Mouse (Mus musculus) midbrain, embryonic 11.5 days (tissue): Measurements from ENCODE around the gene Gh. TPM values are rescaled to one million over a fixed set of nuclear protein-coding genes. Genes with fewer than 3 reads are reported as not detected.

ENCODE experiments used
- ATAC-seq: fragments of 200-750 bp; cut with Nextera tagmentation; 2 replicates; pipeline ENCODE4 v1.8.0; 2017; ENCODE audit warnings: moderate TSS enrichment, moderate library complexity; ENCODE audit not compliant: low FRiP score
- DNase-seq: peaks from one replicate; pipeline ENCODE4 v3.0.0; 2015; ENCODE audit warnings: low spot score; ENCODE audit errors: missing footprints
- H3K27ac ChIP-seq: fragments of 300-500 bp; sonication (generic); 2 replicates; pipeline ENCODE4 v1.5.1; 2014; ENCODE audit warnings: low read depth, low read length
- H3K27me3 ChIP-seq: fragments of 300-500 bp; sonication (generic); 2 replicates; pipeline ENCODE4 v1.6.1; 2014; ENCODE audit warnings: mild to moderate bottlenecking, low read length, moderate library complexity, mixed read lengths; ENCODE audit not compliant: control insufficient read depth, insufficient read depth
- H3K36me3 ChIP-seq: fragments of 300-500 bp; sonication (generic); 2 replicates; pipeline ENCODE4 v1.6.1; 2014; ENCODE audit warnings: mild to moderate bottlenecking, low read length, moderate library complexity, mixed read lengths; ENCODE audit not compliant: control insufficient read depth, insufficient read depth
- H3K4me1 ChIP-seq: fragments of 300-500 bp; sonication (generic); 2 replicates; pipeline ENCODE4 v1.6.1; 2014; ENCODE audit warnings: low read length; ENCODE audit not compliant: control insufficient read depth, insufficient read depth
- H3K4me2 ChIP-seq: fragments of 300-500 bp; sonication (generic); 2 replicates; pipeline ENCODE4 v1.6.1; 2014; ENCODE audit warnings: mild to moderate bottlenecking, moderate library complexity
- H3K4me3 ChIP-seq: fragments of 300-500 bp; sonication (generic); 2 replicates; pipeline ENCODE4 v1.5.1; 2014; ENCODE audit warnings: low read depth, low read length
- H3K9ac ChIP-seq: fragments of 300-500 bp; sonication (generic); 2 replicates; pipeline ENCODE4 v1.6.1; 2014; ENCODE audit warnings: low read length
- H3K9me3 ChIP-seq: fragments of 300-500 bp; sonication (generic); 2 replicates; pipeline ENCODE4 v1.6.1; 2016; ENCODE audit warnings: low read length; ENCODE audit not compliant: control insufficient read depth
- WGBS: fragments of 180-500 bp; shearing (Covaris S2); extraction: QIAGEN DNeasy Blood & Tissue Kit; methylation state at CpG from one replicate; pipeline ENCODE4 v1.1.7; 2014; 5-methylcytosine and 5-hydroxymethylcytosine counted together
- polyA plus RNA-seq: library from polyadenylated mRNA; unstranded; fragments of >200 nt; fragmentation: Nextera tagmentation; extraction: Ambion mirVana; gene quantifications from 2 replicates; pipeline ENCODE4 v1.2.1, GENCODE M21; 2014

The Gh gene
- polyA plus RNA-seq, 1 experiment from 2014 or later = not detected

- DNase-seq (no peak), ATAC-seq (no peak)
- H3K9ac ChIP-seq = no peak overlapping the region
- H3K4me2 ChIP-seq = no peak overlapping the region
- H3K27me3 ChIP-seq = no peaks in the 10 kb centered on the region
- H3K27ac ChIP-seq = no peak overlapping the region
- WGBS = 83% methylated on average over 7 of the region's 7 CpGs
- no peaks in the 10 kb centered on the region for H3K4me1 ChIP-seq
- no peaks in the 10 kb centered on the region for H3K9me3 ChIP-seq
- H3K4me3 ChIP-seq = no peak overlapping the region
- no peaks in the 10 kb centered on the region for H3K36me3 ChIP-seq
Measured at GRCm38 (mm10) chr11:106317801-106318200, 16.1 kb upstream of the Gh start.

GRCm38 (mm10) chr11:106316416-106316815, 14.8 kb upstream of the Gh start:
- no peak overlapping the region for H3K4me3 ChIP-seq
- 64% methylated on average over 1 of the region's 1 CpGs for WGBS
- DNase-seq (no peak), ATAC-seq (no peak)
- H3K9me3 ChIP-seq = no peaks in the 10 kb centered on the region
- no peaks in the 10 kb centered on the region for H3K4me1 ChIP-seq
- H3K4me2 ChIP-seq = no peak overlapping the region
- no peaks in the 10 kb centered on the region for H3K27me3 ChIP-seq
- H3K27ac ChIP-seq = no peak overlapping the region
- no peak overlapping the region for H3K9ac ChIP-seq
- no peaks in the 10 kb centered on the region for H3K36me3 ChIP-seq

GRCm38 (mm10) chr11:106314333-106314812, 12.7 kb upstream of the Gh start, which contains the start of gene Cd79b:
Gene Cd79b (minus strand): TSS chr11:106314762.
- Histone ChIP-seq H3K9me3 (no peaks in the 10 kb centered on the region), H3K4me3 (no peak within 1 kb of the TSS), H3K27me3 (no peaks in the 10 kb centered on the region), H3K9ac (no peak within 1 kb of the TSS), H3K27ac (no peak within 1 kb of the TSS), H3K4me1 (no peaks in the 10 kb centered on the region), H3K36me3 (no peaks in the 10 kb centered on the region), H3K4me2 (no peak within 1 kb of the TSS)
- no peak for ATAC-seq
- 73% methylated on average over 9 of the region's 9 CpGs for WGBS
- DNase-seq = no peak

GRCm38 (mm10) chr11:106313533-106313932, 11.9 kb upstream of the Gh start:
- WGBS = 79% methylated on average over 5 of the region's 5 CpGs
- Histone ChIP-seq H3K4me3 (no peak overlapping the region), H3K27ac (no peak overlapping the region)

GRCm38 (mm10) chr11:106310123-106310522, 8.5 kb upstream of the Gh start:
- Histone ChIP-seq H3K4me1 (no peaks in the 10 kb centered on the region), H3K27me3 (no peaks in the 10 kb centered on the region), H3K4me2 (no peak overlapping the region), H3K9me3 (no peaks in the 10 kb centered on the region), H3K27ac (no peak overlapping the region), H3K4me3 (no peak overlapping the region), H3K36me3 (no peaks in the 10 kb centered on the region), H3K9ac (no peak overlapping the region)
- WGBS = 68% methylated on average over 5 of the region's 5 CpGs
- DNase-seq (no peak), ATAC-seq (no peak)

More at GRCm38 (mm10) chr11:106313533-106313932, 11.9 kb upstream of the Gh start:
- H3K27me3 ChIP-seq = no peaks in the 10 kb centered on the region
- H3K9ac ChIP-seq = no peak overlapping the region
- H3K4me2 ChIP-seq = no peak overlapping the region
- H3K4me1 ChIP-seq = no peaks in the 10 kb centered on the region
- DNase-seq (peak; percentile 81), ATAC-seq (no peak)
- H3K9me3 ChIP-seq = no peaks in the 10 kb centered on the region
- no peaks in the 10 kb centered on the region for H3K36me3 ChIP-seq

- no peak overlapping the region for H3K9ac ChIP-seq
- ATAC-seq (no peak), DNase-seq (peak; percentile 82)
- no peaks in the 10 kb centered on the region for H3K9me3 ChIP-seq
- no peak overlapping the region for H3K4me3 ChIP-seq
- no peaks in the 10 kb centered on the region for H3K27me3 ChIP-seq
- 84% methylated on average over 11 of the region's 11 CpGs for WGBS
- H3K4me1 ChIP-seq = no peaks in the 10 kb centered on the region
- H3K36me3 ChIP-seq = no peaks in the 10 kb centered on the region
- H3K27ac ChIP-seq = no peak overlapping the region
- no peak overlapping the region for H3K4me2 ChIP-seq
Measured at GRCm38 (mm10) chr11:106308162-106308561, 6.5 kb upstream of the Gh start.

GRCm38 (mm10) chr11:106307432-106307831, 5.8 kb upstream of the Gh start:
- H3K27ac ChIP-seq = no peak overlapping the region
- ATAC-seq = no peak
- H3K4me1 ChIP-seq = no peaks in the 10 kb centered on the region
- H3K36me3 ChIP-seq = no peaks in the 10 kb centered on the region
- 84% methylated on average over 5 of the region's 5 CpGs for WGBS
- DNase-seq = no peak
- no peaks in the 10 kb centered on the region for H3K27me3 ChIP-seq
- no peak overlapping the region for H3K9ac ChIP-seq
- no peak overlapping the region for H3K4me3 ChIP-seq
- H3K9me3 ChIP-seq = no peaks in the 10 kb centered on the region
- no peak overlapping the region for H3K4me2 ChIP-seq

GRCm38 (mm10) chr11:106306758-106307157, 5.1 kb upstream of the Gh start:
- 86% methylated on average over 9 of the region's 9 CpGs for WGBS
- no peak overlapping the region for H3K9ac ChIP-seq
- ATAC-seq (no peak), DNase-seq (no peak)
- no peak overlapping the region for H3K27ac ChIP-seq
- H3K9me3 ChIP-seq = no peaks in the 10 kb centered on the region
- H3K27me3 ChIP-seq = no peaks in the 10 kb centered on the region
- no peaks in the 10 kb centered on the region for H3K4me1 ChIP-seq
- no peak overlapping the region for H3K4me3 ChIP-seq
- no peak overlapping the region for H3K4me2 ChIP-seq
- H3K36me3 ChIP-seq = no peaks in the 10 kb centered on the region

GRCm38 (mm10) chr11:106306065-106306385, 4.4 kb upstream of the Gh start:
- ATAC-seq (no peak), DNase-seq (no peak)
- no peaks in the 10 kb centered on the region for H3K4me1 ChIP-seq
- H3K4me2 ChIP-seq = no peak overlapping the region
- no peak overlapping the region for H3K4me3 ChIP-seq
- H3K9me3 ChIP-seq = no peaks in the 10 kb centered on the region
- H3K36me3 ChIP-seq = no peaks in the 10 kb centered on the region
- no peak overlapping the region for H3K9ac ChIP-seq
- WGBS = 83% methylated on average over 3 of the region's 3 CpGs
- no peaks in the 10 kb centered on the region for H3K27me3 ChIP-seq
- H3K27ac ChIP-seq = no peak overlapping the region
